Mouse (Mus musculus) liver, adult 2 months (tissue): ENCODE data around the gene Cox14. TPM values are rescaled to one million over a fixed set of nuclear protein-coding genes. Genes with fewer than 3 reads are reported as not detected.

Source experiments
- DNase-seq: peaks from one replicate; pipeline ENCODE4 v3.0.0-alpha.2; 2011; ENCODE audit warnings: low read depth, low spot score; ENCODE audit errors: extremely low read depth
- H3K27ac ChIP-seq: fragments of 200-500 bp; replicated peaks from 2 replicates; pipeline ENCODE4 v1.5.1; 2012; ENCODE audit warnings: low read depth, mild to moderate bottlenecking, control low read depth, inconsistent platforms, low read length; ENCODE audit not compliant: insufficient read depth
- H3K27me3 ChIP-seq: fragments of 200-500 bp; 2 replicates; pipeline ENCODE4 v1.6.1; 2012; ENCODE audit warnings: mild to moderate bottlenecking, moderate library complexity, low read length, inconsistent platforms; ENCODE audit not compliant: control insufficient read depth, insufficient read depth
- H3K36me3 ChIP-seq: fragments of 200-500 bp; 2 replicates; pipeline ENCODE4 v1.6.1; 2012; ENCODE audit warnings: low read length, inconsistent platforms; ENCODE audit not compliant: control insufficient read depth, insufficient read depth
- H3K4me1 ChIP-seq: fragments of 200-500 bp; 2 replicates; pipeline ENCODE4 v1.6.1; 2011; ENCODE audit warnings: low read length; ENCODE audit not compliant: control insufficient read depth, insufficient read depth
- H3K4me3 ChIP-seq: fragments of 200-500 bp; 2 replicates; pipeline ENCODE4 v1.5.1; 2011; ENCODE audit warnings: low read depth, mild to moderate bottlenecking, control low read depth, low read length, moderate library complexity; ENCODE audit not compliant: insufficient read depth
- H3K79me2 ChIP-seq: fragments of 200-500 bp; 2 replicates; pipeline ENCODE4 v1.6.1; 2012; ENCODE audit warnings: inconsistent platforms, mild to moderate bottlenecking, low read length, moderate library complexity; ENCODE audit not compliant: control insufficient read depth, insufficient read depth
- H3K9ac ChIP-seq: fragments of 200-500 bp; 2 replicates; pipeline ENCODE4 v1.6.1; 2012; ENCODE audit warnings: low read depth, mild to moderate bottlenecking, control low read depth, inconsistent platforms, low read length
- CTCF ChIP-seq: fragments of 200-500 bp; IDR thresholded peaks from 2 replicates; pipeline ENCODE4 v1.5.1; 2011; ENCODE audit warnings: low read depth, low read length, control low read depth
- POLR2A ChIP-seq: fragments of 200-500 bp; IDR thresholded peaks from 2 replicates; pipeline ENCODE4 v1.6.1; 2011; ENCODE audit warnings: low read length, control low read depth; ENCODE audit not compliant: insufficient read depth; ENCODE audit errors: extremely low read depth
- WGBS: fragments of 180-500 bp; shearing (Covaris S2); methylation state at CpG from one replicate; pipeline ENCODE4 v1.1.7; 2018; 5-methylcytosine and 5-hydroxymethylcytosine counted together
- polyA plus RNA-seq: library from polyadenylated mRNA; depleted of rRNA; stranded (reverse); fragments of >200 nt; gene quantifications from 2 replicates; pipeline ENCODE4 v1.2.3, GENCODE M21; 2012
- total RNA-seq: library from RNA; depleted of rRNA; stranded (reverse); fragments of >200 nt; gene quantifications from 2 replicates; pipeline ENCODE4 v1.2.3, GENCODE M21; 2014

The Cox14 gene
- total and polyA plus RNA-seq, 2 experiments, result 58.6 to 117 TPM

- H3K9ac ChIP-seq, result no peak overlapping the region
Observed at GRCm38 (mm10) chr15:99704041-99704681, 21.3 kb upstream of the Cox14 start.

DNA sequence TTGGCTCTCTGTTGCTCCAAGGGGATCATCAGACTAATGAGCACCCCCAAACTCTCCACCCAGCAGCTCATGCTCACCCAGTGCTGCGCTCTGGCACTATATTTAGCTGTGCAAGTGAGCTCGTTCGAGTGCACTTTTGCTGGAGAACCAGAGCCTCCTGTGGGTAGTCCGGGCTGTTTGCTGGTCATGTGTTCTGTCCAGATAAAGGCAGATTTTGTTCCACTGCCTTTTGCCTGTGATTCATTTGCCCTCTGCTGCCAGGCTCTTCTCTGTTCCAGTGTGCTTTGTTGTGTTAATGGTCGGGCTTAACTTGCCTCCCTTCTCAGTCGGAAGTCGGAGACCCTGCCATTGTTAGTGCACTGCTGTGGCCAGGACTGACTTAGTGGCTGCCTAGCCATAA is 20.5 kb upstream of the Cox14 start:
- no peak for TF ChIP-seq POLR2A
- no peak for TF ChIP-seq CTCF
- no peak for DNase-seq
- Histone ChIP-seq H3K4me1 (peaks cover 8% of the 10 kb centered on the region), H3K79me2 (0 out of 2 replicates have a peak, but pooled peaks cover 3% of the 10 kb centered on the region), H3K27ac (no peak overlapping the region), H3K4me3 (no peak overlapping the region), H3K9ac (no peak overlapping the region), H3K36me3 (peaks cover 4% of the 10 kb centered on the region; the same call in 1 of the 2 replicates), H3K27me3 (no peaks in the 10 kb centered on the region)
- 87% methylated on average over 7 of the region's 7 CpGs for WGBS

More at GRCm38 (mm10) chr15:99704041-99704681, 21.3 kb upstream of the Cox14 start:
- no peaks in the 10 kb centered on the region for H3K27me3 ChIP-seq
- peak; percentile 55 for DNase-seq
- H3K4me3 ChIP-seq, result no peak overlapping the region
- H3K4me1 ChIP-seq, result peaks cover 6% of the 10 kb centered on the region; the same call in 1 of the 2 replicates
- TF ChIP-seq CTCF (no peak), POLR2A (no peak)
- 0 out of 2 replicates have a peak, but pooled peaks cover 3% of the 10 kb centered on the region for H3K79me2 ChIP-seq
- 62% methylated on average over 23 of the region's 23 CpGs for WGBS
- H3K36me3 ChIP-seq, result peaks cover 4% of the 10 kb centered on the region; the same call in 1 of the 2 replicates
- H3K27ac ChIP-seq, result no peak overlapping the region

DNA sequence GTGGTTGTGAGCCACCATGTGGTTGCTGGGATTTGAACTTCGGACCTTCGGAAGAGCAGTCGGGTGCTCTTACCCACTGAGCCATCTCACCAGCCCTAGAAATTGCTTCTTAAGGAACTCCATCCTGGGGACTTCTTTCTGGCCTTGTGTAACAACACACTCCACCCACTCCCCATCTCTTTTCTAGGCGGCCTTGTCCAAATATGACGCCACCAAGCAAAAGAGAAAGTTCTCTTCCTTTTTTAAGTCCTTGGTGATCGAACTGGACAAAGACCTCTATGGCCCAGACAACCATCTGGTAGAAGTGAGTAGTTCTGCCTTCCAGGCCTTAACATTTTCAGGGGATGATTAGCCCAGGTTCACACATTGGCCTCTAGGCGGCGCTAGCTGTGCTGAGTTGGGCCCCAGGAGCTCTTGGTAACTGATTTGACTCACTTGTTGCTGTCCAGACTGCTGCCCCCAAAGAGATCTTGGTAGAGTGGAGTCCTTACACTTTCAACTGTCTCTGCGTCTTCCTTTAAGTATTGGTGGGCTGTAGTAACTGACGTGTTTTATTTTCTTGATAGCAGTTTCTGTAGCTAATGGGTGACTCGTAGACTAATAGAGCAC is 19.9 kb upstream of the Cox14 start, which contains the start of gene Gm17349:
TSS of gene Gm17349 (minus strand) at position 51 of the 609 bp plus-strand sequence.
- TF ChIP-seq POLR2A, result no peak
- TF ChIP-seq CTCF, result peak; percentile 90
- peak; percentile 49 for DNase-seq
- Histone ChIP-seq H3K4me1 (peaks cover 12% of the 10 kb centered on the region), H3K36me3 (peaks cover 4% of the 10 kb centered on the region; the same call in 1 of the 2 replicates), H3K27me3 (no peaks in the 10 kb centered on the region), H3K9ac (no peak within 1 kb of the TSS), H3K27ac (no peak within 1 kb of the TSS), H3K79me2 (0 out of 2 replicates have a peak, but pooled peaks cover 2% of the 10 kb centered on the region), H3K4me3 (no peak within 1 kb of the TSS)
- 66% methylated on average over 11 of the region's 11 CpGs for WGBS

DNA sequence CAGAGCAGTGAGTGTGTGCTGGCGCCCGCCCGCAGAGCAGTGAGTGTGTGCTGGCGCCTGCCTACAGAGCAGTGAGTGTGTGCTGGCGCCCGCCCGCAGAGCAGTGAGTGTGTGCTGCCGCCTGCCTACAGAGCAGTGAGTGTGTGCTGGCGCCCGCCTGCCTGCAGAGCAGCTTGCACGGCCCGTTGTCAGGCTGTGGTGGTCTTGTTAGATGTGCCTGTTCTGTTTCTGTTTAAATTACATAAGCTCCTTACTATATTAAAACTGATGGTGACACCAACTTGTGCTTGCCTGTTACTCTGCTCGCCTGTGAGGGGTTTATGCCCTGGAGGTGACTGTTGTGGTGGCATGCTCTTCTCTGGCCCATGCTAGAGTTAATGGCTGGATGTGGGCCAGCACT is 17.2 kb upstream of the Cox14 start:
- no peaks in the 10 kb centered on the region for H3K79me2 ChIP-seq
- H3K36me3 ChIP-seq, result peaks cover 4% of the 10 kb centered on the region; the same call in 1 of the 2 replicates
- no peak overlapping the region for H3K9ac ChIP-seq
- WGBS, result 96% methylated on average over 13 of the region's 13 CpGs
- TF ChIP-seq POLR2A (no peak), CTCF (no peak)
- H3K27me3 ChIP-seq, result no peaks in the 10 kb centered on the region
- H3K4me1 ChIP-seq, result peaks cover 26% of the 10 kb centered on the region
- DNase-seq, result no peak
- no peak overlapping the region for H3K4me3 ChIP-seq
- H3K27ac ChIP-seq, result no peak overlapping the region

DNA sequence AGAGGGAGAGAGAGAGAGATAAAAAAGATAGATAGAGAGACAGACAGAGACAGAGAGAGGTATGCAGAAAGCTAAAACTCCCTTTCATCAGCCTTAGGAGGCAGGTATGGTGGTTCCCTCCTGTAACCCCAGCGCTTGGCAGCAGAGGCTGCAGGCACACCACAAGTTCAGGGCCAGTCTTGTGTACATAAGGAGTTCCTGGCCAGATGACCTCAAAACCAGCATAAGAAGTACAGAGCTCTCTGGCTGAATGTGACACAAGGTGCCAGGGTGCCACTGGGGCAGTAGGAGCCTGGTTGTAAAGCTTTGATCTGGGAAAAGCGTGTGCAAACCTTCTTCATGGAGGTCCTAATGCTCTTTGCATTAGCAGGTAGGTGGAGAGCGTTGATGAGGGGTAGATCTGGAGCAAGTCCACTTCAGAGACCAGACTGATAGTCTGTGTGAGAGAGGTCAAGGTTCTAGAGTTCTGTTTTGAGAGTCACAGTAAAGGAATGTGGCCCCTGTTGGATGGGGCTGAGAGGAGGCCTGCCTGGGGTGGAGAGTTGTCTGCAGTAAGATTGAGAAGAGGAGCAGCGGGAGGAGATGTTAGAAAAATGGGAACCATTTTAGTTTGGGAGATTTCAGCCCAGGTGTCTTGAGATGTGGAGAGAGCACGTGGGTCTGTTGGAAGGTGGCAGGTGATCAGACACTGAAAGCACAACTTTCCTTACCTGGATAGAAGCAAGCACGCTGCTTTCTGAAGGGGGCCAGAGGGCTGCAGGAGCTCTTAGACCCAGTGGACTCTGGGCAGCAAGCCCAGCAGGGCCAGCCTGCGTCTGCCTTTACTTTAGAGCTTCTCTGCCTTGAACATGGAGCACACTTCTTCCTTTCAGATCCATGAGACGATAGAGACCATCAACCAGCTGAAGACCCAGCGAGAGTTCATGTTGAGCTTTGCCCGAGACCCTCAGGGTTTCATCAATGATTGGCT is 14.9 kb upstream of the Cox14 start:
- DNase-seq, result peak; percentile 97
- Histone ChIP-seq H3K4me3 (no peak overlapping the region), H3K9ac (peak overlapping the region; percentile 7; the same call in 1 of the 2 replicates), H3K27me3 (no peaks in the 10 kb centered on the region), H3K79me2 (no peaks in the 10 kb centered on the region), H3K4me1 (peaks cover 32% of the 10 kb centered on the region), H3K27ac (peak overlapping the region; percentile 67), H3K36me3 (peaks cover 4% of the 10 kb centered on the region; the same call in 1 of the 2 replicates)
- TF ChIP-seq POLR2A (no peak), CTCF (peak; percentile 41)
- 28% methylated on average over 10 of the region's 10 CpGs for WGBS
